Mouse (Mus musculus) forebrain, embryonic 13.5 days (tissue): ENCODE measurements around the gene Nr1d2. TPM values are rescaled to one million over a fixed set of nuclear protein-coding genes. Genes with fewer than 3 reads are reported as not detected.
"Not testable (repeated sequence)": the region's sequence is repeated elsewhere in the genome, so short reads cannot be mapped to it uniquely, and the experiment has no call there.

Experiments
- ATAC-seq: fragments of 200-750 bp; cut with Nextera tagmentation; 2 replicates; pipeline ENCODE4 v1.8.0; 2017
- H3K27ac ChIP-seq: fragments of 300-500 bp; sonication (generic); 2 replicates; pipeline ENCODE4 v1.5.1; 2015; ENCODE audit warnings: inconsistent platforms, mild to moderate bottlenecking, moderate library complexity
- H3K27me3 ChIP-seq: fragments of 300-500 bp; sonication (generic); 2 replicates; pipeline ENCODE4 v1.6.1; 2015; ENCODE audit warnings: mild to moderate bottlenecking, inconsistent platforms
- H3K36me3 ChIP-seq: fragments of 300-500 bp; sonication (generic); 2 replicates; pipeline ENCODE4 v1.6.1; 2015; ENCODE audit warnings: mild to moderate bottlenecking, inconsistent platforms; ENCODE audit not compliant: poor library complexity, severe bottlenecking
- H3K4me1 ChIP-seq: fragments of 300-500 bp; sonication (generic); 2 replicates; pipeline ENCODE4 v1.6.1; 2015; ENCODE audit warnings: inconsistent platforms
- H3K4me2 ChIP-seq: fragments of 300-500 bp; sonication (generic); 2 replicates; pipeline ENCODE4 v1.6.1; 2015; ENCODE audit warnings: inconsistent platforms, mild to moderate bottlenecking, moderate library complexity
- H3K4me3 ChIP-seq: fragments of 300-500 bp; sonication (generic); 2 replicates; pipeline ENCODE4 v1.5.1; 2015; ENCODE audit warnings: mild to moderate bottlenecking, inconsistent platforms
- H3K9ac ChIP-seq: fragments of 300-500 bp; sonication (generic); 2 replicates; pipeline ENCODE4 v1.6.1; 2015; ENCODE audit warnings: mild to moderate bottlenecking, inconsistent platforms
- H3K9me3 ChIP-seq: fragments of 300-500 bp; sonication (generic); replicated peaks from 2 replicates; pipeline ENCODE4 v1.6.1; 2016; ENCODE audit warnings: inconsistent platforms
- WGBS: fragments of 180-500 bp; shearing (Covaris S2); methylation state at CpG from one replicate; pipeline ENCODE4 v1.1.7; 2015; 5-methylcytosine and 5-hydroxymethylcytosine counted together
- polyA plus RNA-seq: library from polyadenylated mRNA; unstranded; fragments of >200 nt; fragmentation: Nextera tagmentation; extraction: Ambion mirVana; gene quantifications from 2 replicates; pipeline ENCODE4 v1.2.1, GENCODE M21; 2015

Gene Nr1d2
- polyA plus RNA-seq, 1 experiment from 2014 or later = 5.0 TPM

DNA sequence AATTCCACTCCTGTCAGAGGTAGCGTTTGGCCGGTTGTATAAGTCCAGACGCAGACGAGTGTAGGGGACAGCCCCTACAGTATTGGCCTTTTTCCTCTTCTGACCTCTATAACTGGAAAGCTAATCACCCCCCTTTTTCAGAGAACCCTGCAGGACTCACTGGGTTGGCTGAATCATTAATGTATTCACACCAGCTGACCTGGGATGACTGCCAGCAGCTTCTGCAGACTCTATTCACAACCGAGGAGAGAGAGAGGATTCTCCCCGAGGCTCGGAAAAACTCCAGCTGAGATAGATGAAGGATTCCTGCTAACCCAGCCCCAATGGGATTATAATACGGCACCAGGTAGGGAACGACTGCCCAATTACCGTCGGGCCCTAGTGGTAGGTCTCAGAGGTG is 12.7 kb downstream of the Nr1d2 start:
- 54% methylated on average over 11 of the region's 11 CpGs for WGBS
- H3K27ac ChIP-seq, H3K9ac ChIP-seq, H3K4me2 ChIP-seq, H3K4me3 ChIP-seq, H3K36me3 ChIP-seq, ATAC-seq, H3K27me3 ChIP-seq, H3K9me3 ChIP-seq, H3K4me1 ChIP-seq: not testable (repeated sequence)

DNA sequence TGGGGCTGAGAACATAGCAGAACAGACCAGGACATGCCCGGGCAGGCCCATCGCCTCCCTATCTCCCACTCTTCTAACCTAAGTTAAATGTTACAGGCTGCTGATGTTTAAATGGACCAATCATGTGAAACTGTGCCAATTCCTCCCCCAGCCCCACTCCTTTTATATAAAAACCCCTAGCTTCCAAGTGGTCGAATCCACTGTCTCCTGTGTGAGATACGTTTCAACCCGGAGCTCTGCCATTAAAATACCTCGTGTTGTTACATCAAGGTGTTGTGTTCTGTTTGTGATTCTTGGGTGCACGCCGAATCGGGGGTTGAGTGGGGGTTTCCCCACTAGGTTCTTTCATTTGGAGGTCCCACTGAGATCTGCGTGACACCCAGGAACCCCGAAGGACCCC is 13.5 kb downstream of the Nr1d2 start:
- 97% methylated on average over 11 of the region's 11 CpGs for WGBS

DNA sequence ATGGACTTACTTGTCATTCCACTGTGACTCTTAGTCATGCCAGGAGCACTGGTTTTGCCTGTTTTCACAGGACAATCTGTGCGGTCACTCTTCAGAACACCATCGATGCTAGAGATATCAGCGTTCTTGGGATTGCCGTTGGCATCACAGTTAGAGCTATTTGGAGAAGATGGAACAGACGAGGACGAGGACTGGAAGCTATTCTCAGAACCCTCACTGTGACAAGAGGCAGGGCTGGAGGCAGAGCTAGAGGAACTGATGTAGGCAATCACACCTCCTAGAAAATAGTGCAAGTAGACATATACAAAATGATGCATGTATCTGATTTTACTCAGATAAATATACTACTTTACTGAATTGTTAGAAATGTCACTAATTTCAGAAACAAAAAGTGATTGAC is 16.9 kb downstream of the Nr1d2 start:
- H3K4me1 ChIP-seq = peaks cover 3% of the 10 kb centered on the region; the same call in 1 of the 2 replicates
- H3K36me3 ChIP-seq = no peaks in the 10 kb centered on the region
- H3K9me3 ChIP-seq = no peaks in the 10 kb centered on the region
- no peak overlapping the region for H3K27ac ChIP-seq
- 94% methylated on average over 6 of the region's 6 CpGs for WGBS
- H3K27me3 ChIP-seq = no peaks in the 10 kb centered on the region
- no peak for ATAC-seq
- no peak overlapping the region for H3K4me2 ChIP-seq
- H3K4me3 ChIP-seq = no peak overlapping the region
- H3K9ac ChIP-seq = no peak overlapping the region

More for the DNA sequence above, 13.5 kb downstream of the Nr1d2 start:
- not testable (repeated sequence) for ATAC-seq, H3K4me2 ChIP-seq, H3K27ac ChIP-seq, H3K27me3 ChIP-seq, H3K9ac ChIP-seq, H3K36me3 ChIP-seq, H3K4me3 ChIP-seq, H3K4me1 ChIP-seq, H3K9me3 ChIP-seq

DNA sequence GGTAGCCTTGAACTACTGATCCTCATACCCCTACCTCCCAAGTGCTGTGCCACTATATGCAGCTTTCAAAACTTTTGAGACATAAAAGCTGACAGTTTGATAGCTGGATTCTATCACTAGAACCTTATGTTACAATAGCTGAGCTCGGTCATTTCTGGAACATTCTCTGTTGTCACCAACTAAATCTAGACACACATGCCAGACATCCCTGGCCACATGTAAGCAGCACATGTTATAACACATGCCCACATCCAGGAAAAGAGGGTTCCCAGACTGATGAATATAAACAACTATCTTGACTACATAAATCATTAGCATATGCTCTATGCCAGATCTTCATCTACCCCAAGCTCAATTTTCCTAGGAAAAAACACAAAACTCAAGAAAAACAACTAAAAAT is 21.8 kb downstream of the Nr1d2 start:
- H3K4me2 ChIP-seq = no peak overlapping the region
- no peaks in the 10 kb centered on the region for H3K9me3 ChIP-seq
- no peak overlapping the region for H3K9ac ChIP-seq
- no peaks in the 10 kb centered on the region for H3K36me3 ChIP-seq
- H3K4me3 ChIP-seq = no peak overlapping the region
- no peaks in the 10 kb centered on the region for H3K27me3 ChIP-seq
- no peak overlapping the region for H3K27ac ChIP-seq
- WGBS = 82% methylated on average over 1 of the region's 1 CpGs
- no peak for ATAC-seq
- no peaks in the 10 kb centered on the region for H3K4me1 ChIP-seq

DNA sequence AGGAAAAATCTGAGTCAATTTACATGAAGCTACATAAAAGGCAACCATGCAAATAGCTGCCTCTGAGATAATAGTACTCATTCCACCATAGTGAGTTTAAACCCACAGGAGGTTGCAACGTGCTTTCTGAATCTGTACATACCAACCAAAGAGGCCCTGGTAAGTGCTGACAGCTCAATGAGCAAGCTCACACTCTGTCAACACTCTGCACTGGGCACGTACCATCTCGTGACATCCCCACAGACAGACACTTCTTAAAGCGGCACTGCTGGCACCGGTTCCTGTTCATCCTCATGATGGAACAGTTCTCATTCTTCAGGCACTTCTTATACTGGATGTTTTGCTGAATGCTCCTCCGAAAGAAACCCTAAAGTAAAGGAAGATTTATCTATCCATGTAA is 22.5 kb downstream of the Nr1d2 start:
- Histone ChIP-seq H3K9me3 (no peaks in the 10 kb centered on the region), H3K27me3 (no peaks in the 10 kb centered on the region), H3K27ac (no peak overlapping the region), H3K9ac (no peak overlapping the region), H3K4me1 (no peaks in the 10 kb centered on the region), H3K4me3 (no peak overlapping the region), H3K36me3 (no peaks in the 10 kb centered on the region), H3K4me2 (no peak overlapping the region)
- ATAC-seq = no peak
- 91% methylated on average over 6 of the region's 6 CpGs for WGBS

DNA sequence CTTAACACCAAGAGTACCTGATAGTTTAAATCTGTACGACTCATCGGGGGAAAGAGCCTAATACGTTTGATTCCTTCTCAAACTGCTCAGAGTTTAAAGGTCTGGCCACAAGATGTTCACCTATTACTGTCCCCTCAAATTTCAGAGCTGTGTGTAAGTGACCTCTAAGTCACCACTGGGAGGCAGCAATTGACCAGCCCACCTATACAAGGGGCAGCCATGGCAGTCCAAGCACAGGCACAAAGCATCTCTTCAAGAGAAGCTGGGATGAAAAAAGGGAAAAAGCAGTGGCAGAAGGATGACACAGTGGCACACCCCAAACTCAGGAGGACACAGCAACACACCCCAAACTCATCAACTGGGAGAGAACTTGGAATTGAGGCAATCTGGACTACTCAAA is 28.1 kb downstream of the Nr1d2 start:
- H3K4me2 ChIP-seq = no peak overlapping the region
- no peak overlapping the region for H3K9ac ChIP-seq
- no peak overlapping the region for H3K27ac ChIP-seq
- no peaks in the 10 kb centered on the region for H3K9me3 ChIP-seq
- H3K36me3 ChIP-seq = 0 out of 2 replicates have a peak, but pooled peaks cover 5% of the 10 kb centered on the region
- no peak overlapping the region for H3K4me3 ChIP-seq
- WGBS = 91% methylated on average over 3 of the region's 3 CpGs
- H3K27me3 ChIP-seq = no peaks in the 10 kb centered on the region
- H3K4me1 ChIP-seq = no peaks in the 10 kb centered on the region
- ATAC-seq = 0 out of 2 replicates have a peak, but pooled peaks have one; percentile 53

DNA sequence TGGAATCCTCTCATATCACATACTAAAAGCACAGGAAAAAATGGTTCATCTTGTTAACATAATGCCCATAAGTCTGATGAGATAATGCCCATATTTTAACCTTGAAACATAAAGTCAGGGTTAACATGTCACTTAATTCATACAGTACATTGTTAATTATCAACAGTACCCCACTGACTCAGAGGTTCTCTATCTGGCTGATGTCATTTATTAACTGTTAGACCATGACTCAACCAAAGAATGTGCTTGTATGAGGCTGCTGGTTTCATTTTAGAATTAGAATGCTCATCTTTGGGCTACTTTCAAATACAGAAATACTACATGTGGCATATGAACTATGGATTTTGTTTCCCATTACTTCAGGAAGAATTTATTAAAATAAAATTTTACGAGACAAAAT is 34.6 kb downstream of the Nr1d2 start:
- H3K4me1 ChIP-seq, H3K9ac ChIP-seq: not testable (repeated sequence)
- WGBS = 98% methylated on average over 1 of the region's 1 CpGs

DNA sequence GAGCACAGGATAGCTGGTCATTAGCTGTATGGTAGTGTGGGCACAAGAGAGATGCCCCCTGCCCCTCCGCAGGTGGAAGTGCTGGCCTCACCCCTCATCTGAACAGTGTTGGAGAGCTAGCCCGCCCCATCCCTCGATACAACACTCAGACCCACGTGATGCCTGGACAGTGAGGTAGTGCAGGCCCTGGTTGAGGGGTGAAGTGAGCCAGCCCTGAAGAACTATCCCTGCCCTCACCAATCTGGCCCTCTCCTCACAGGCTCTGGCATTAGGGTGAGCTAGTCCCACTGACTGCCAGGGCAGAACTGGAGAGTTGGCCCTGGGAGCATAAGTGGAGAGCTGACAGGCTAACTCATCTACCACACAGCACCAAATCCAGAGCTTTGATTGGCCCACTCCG is 37.5 kb downstream of the Nr1d2 start:
- Histone ChIP-seq H3K9me3 (no peaks in the 10 kb centered on the region), H3K27me3 (no peaks in the 10 kb centered on the region), H3K4me3 (no peak overlapping the region), H3K4me1 (no peaks in the 10 kb centered on the region), H3K36me3 (no peaks in the 10 kb centered on the region), H3K9ac (no peak overlapping the region), H3K4me2 (no peak overlapping the region), H3K27ac (no peak overlapping the region)
- ATAC-seq = no peak
- WGBS = 96% methylated on average over 5 of the region's 5 CpGs

More for the DNA sequence above, 34.6 kb downstream of the Nr1d2 start:
- not testable (repeated sequence) for H3K4me3 ChIP-seq, H3K27me3 ChIP-seq, H3K4me2 ChIP-seq, H3K36me3 ChIP-seq, H3K9me3 ChIP-seq, H3K27ac ChIP-seq, ATAC-seq

DNA sequence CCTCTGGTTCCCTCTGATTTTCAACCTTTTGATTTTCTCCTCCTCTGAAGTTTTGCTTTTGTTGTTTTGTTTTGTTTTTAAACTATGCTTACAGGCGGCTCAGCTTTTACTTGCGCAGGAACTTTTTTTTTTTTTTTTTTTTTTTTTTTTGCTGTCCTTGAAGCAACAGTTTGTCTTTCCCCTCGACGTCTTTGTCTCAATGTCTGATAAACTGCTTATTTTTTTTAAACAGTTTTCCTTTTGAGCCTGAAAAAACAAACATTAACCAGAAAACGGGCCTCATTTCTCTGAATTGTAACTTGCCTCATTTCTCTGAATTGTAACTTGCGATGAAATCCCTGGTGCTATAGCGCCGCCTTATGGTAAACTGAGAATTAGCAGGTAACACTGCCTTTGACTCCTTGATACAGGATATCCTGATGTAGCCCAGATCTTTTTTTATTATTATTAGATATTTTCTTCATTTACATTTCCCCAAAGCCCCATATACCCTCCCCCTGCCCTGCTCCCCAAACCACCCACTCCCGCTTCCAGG is 52.0 kb downstream of the Nr1d2 start:
- Histone ChIP-seq H3K27me3 (no peaks in the 10 kb centered on the region), H3K27ac (no peak overlapping the region), H3K9me3 (no peaks in the 10 kb centered on the region), H3K4me3 (no peak overlapping the region), H3K4me2 (no peak overlapping the region), H3K4me1 (no peaks in the 10 kb centered on the region), H3K36me3 (no peaks in the 10 kb centered on the region), H3K9ac (no peak overlapping the region)
- no peak for ATAC-seq
- WGBS = 52% methylated on average over 9 of the region's 9 CpGs

DNA sequence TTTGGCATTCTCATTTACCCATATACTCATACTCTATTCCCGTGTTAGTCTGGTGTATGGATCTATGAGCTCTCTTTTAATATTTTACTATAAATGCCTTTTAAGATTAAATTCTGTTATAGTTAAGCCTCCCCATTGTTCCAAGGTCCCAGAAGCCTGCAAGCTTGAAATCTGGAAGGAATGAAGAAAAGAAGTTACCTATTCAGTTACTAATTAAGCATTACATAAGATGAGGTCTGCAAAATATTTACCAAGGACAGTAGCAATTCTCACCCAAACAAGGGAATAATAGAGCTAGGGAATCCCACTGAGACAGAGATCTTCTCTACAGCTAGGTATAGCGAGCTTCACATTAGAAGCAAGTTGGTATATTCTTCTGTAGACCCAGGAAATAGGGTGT is 61.4 kb downstream of the Nr1d2 start:
- H3K9ac ChIP-seq, H3K4me2 ChIP-seq, H3K36me3 ChIP-seq, ATAC-seq, H3K9me3 ChIP-seq, H3K4me3 ChIP-seq, H3K4me1 ChIP-seq, H3K27me3 ChIP-seq, H3K27ac ChIP-seq: not testable (repeated sequence)
- WGBS = 64% methylated on average over 2 of the region's 2 CpGs

DNA sequence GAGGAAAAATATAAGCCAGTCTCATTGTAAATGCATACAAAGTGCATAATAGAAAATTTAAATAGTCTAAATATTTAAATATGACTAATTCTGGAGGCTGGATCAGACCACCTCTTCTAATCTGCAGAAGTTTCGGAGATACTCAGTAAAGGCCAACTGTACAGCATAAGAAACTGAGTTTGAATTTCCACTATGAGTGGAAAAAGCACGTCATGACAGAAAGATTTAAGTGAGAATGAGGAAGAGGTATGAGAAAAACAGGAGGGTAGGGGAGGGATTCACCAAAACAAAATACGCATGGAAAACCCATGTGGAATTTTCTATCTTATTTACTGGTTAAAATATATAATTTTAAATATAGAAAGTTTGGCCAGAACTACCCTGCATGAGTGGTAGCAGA is 71.3 kb downstream of the Nr1d2 start:
- no peaks in the 10 kb centered on the region for H3K9me3 ChIP-seq
- H3K9ac ChIP-seq = no peak overlapping the region
- no peaks in the 10 kb centered on the region for H3K36me3 ChIP-seq
- ATAC-seq = no peak
- no peak overlapping the region for H3K27ac ChIP-seq
- H3K4me2 ChIP-seq = no peak overlapping the region
- no peaks in the 10 kb centered on the region for H3K27me3 ChIP-seq
- H3K4me3 ChIP-seq = no peak overlapping the region
- WGBS = 81% methylated on average over 3 of the region's 3 CpGs
- H3K4me1 ChIP-seq = no peaks in the 10 kb centered on the region

DNA sequence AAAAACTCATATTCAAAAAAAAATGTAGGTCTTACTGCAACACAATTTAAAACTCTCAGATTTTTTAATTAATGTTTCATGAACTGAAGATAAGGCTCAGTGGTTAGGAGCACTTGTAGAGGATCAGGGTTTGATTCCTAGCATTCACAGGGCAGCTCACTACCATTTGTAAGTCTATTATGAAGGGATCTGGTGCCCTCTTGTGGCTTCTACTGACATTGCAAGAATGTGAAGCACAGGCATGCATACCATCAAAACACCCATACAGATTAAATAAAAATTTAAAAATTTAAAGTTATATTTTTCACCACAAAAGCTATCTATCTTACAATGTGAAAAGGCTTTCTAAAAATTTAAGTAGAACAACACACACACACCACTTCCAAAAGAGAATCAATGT is 71.9 kb downstream of the Nr1d2 start:
- Histone ChIP-seq H3K4me2 (no peak overlapping the region), H3K36me3 (no peaks in the 10 kb centered on the region), H3K9ac (no peak overlapping the region), H3K4me1 (no peaks in the 10 kb centered on the region), H3K9me3 (no peaks in the 10 kb centered on the region), H3K27ac (no peak overlapping the region), H3K4me3 (no peak overlapping the region), H3K27me3 (no peaks in the 10 kb centered on the region)
- ATAC-seq = no peak
